Mouse (Mus musculus) myocyte (in vitro differentiated cells): ENCODE data around the gene Hs3st5.

ENCODE experiments used
- E2F4 ChIP-seq: IDR thresholded peaks from one replicate; pipeline ENCODE4 v1.6.1; 2011; ENCODE audit warnings: mild to moderate bottlenecking, control low read depth, moderate library complexity; ENCODE audit not compliant: insufficient read depth
- MAX ChIP-seq: IDR thresholded peaks from one replicate; pipeline ENCODE4 v1.6.1; 2011; ENCODE audit warnings: low read depth, mild to moderate bottlenecking, control low read depth
- MYOD1 ChIP-seq, 3 experiments: IDR thresholded peaks; one replicate each; pipeline ENCODE4 v1.6.1; 2011; ENCODE audit warnings: control low read depth in 2 of 3, low read depth in 2 of 3, mild to moderate bottlenecking in 2 of 3, moderate library complexity in 1 of 3; ENCODE audit not compliant: insufficient read length in 2 of 3, control insufficient read depth in 1 of 3
- POLR2A ChIP-seq: IDR thresholded peaks from one replicate; pipeline ENCODE4 v1.6.1; 2011; ENCODE audit warnings: low read depth, mild to moderate bottlenecking, control low read depth, moderate library complexity; ENCODE audit not compliant: insufficient read length
- POLR2AphosphoS2 ChIP-seq: IDR thresholded peaks from one replicate; pipeline ENCODE4 v1.6.1; 2011; ENCODE audit warnings: low read depth, control low read depth; ENCODE audit not compliant: insufficient read length
- SRF ChIP-seq: IDR thresholded peaks from one replicate; pipeline ENCODE4 v1.6.1; 2011; ENCODE audit warnings: low read depth; ENCODE audit not compliant: control insufficient read depth, insufficient read length
- TCF12 ChIP-seq: IDR thresholded peaks from one replicate; pipeline ENCODE4 v1.6.1; 2011; ENCODE audit warnings: mild to moderate bottlenecking, control low read depth; ENCODE audit not compliant: poor library complexity, insufficient read depth, severe bottlenecking
- USF1 ChIP-seq: IDR thresholded peaks from one replicate; pipeline ENCODE4 v1.6.1; 2011; ENCODE audit warnings: low read depth, mild to moderate bottlenecking, control low read depth, moderate library complexity

DNA sequence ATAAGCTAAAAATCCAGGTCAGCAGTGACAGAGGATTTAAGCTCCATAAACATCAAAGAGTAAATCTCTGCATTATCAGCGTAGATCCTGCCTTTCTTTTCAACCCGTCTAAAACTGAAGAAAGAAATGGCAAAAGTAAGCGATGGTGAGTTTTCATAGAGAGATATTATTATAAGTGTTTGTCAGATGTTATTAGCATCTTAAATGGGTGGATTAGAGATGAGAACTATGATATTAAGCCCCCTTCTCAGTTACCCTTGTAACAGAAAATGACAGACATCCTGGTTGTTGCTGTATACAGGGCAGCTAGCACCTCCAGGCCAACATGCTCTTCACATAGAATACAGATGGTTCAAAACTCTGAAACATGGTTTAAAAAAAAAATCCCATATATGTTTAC is 22.6 kb upstream of the Hs3st5 start:
- TF ChIP-seq POLR2AphosphoS2: no peak
- TF ChIP-seq USF1: no peak
- TF ChIP-seq POLR2A: no peak
- no peak for TF ChIP-seq E2F4
- TF ChIP-seq TCF12: no peak
- TF ChIP-seq MYOD1 (IDR thresholded peaks at IDR 0.05; ENCODE audit: control insufficient read depth in 1 of 3, insufficient read length in 2 of 3, low read depth in 2 of 3): no peak
- TF ChIP-seq SRF: no peak
- TF ChIP-seq MAX: no peak
